Mouse (Mus musculus) cerebellum, adult 2 months (tissue): ENCODE results near the gene Actl7b.

ENCODE experiments used
- CTCF ChIP-seq: fragments of 200-500 bp; IDR thresholded peaks from 2 replicates; pipeline ENCODE4 v1.5.1; 2011; ENCODE audit warnings: low read depth, mild to moderate bottlenecking, control low read depth, low read length, moderate library complexity, borderline replicate concordance; ENCODE audit not compliant: insufficient read depth
- POLR2A ChIP-seq: fragments of 200-500 bp; IDR thresholded peaks from 2 replicates; pipeline ENCODE4 v1.6.1; 2011; ENCODE audit warnings: low read length, control low read depth, borderline replicate concordance; ENCODE audit not compliant: insufficient read depth

DNA sequence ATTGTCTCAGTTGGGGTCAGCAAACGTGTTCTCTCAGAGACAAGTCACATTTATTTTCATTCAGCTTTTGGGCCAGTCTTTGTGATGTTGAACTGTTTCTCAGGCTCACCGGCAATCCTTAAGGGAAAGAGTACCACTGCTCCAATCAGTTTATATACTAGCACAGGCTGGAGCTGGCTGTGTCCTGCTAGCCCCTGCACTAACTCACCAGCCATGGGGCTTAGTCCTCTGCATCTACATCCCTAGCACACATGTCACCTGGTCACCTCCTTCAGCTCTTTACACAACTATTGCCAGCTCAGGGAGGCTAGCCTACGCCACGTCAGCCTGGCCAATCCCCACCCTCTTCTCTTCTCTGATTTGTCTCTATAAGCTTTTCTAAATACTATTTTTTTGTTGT is 1.5 kb upstream of the Actl7b start:
- TF ChIP-seq CTCF (no peak), POLR2A (no peak)
